Mouse (Mus musculus): ENCODE measurements around the gene Fam149a. TPM values are rescaled to one million over a fixed set of nuclear protein-coding genes. Genes with fewer than 3 reads are reported as not detected.

Fam149a gene
- polyA plus RNA-seq, 1 experiment from 2014 or later = 3.0 TPM

Other genes starting within 250 kb of the Fam149a start
- 0.07 TPM in 1 of 2 replicates, not detected in the other for gene F11, start 120.3 kb downstream of the Fam149a start, polyA plus RNA-seq (2015; fragmentation: Nextera tagmentation; extraction: Ambion mirVana)
- not detected in 2 replicates for gene Klkb1, start 87.4 kb downstream of the Fam149a start, polyA plus RNA-seq (2015; fragmentation: Nextera tagmentation; extraction: Ambion mirVana)
- 0.11 TPM in 1 of 2 replicates, not detected in the other for gene Gm45753, start 73.8 kb downstream of the Fam149a start, polyA plus RNA-seq (2015; fragmentation: Nextera tagmentation; extraction: Ambion mirVana)
- 0.81 and 1.1 TPM in 2 replicates for gene Cyp4v3, start 49.1 kb downstream of the Fam149a start, polyA plus RNA-seq (2015; fragmentation: Nextera tagmentation; extraction: Ambion mirVana)
- 2.0 and 3.2 TPM in 2 replicates for gene Tlr3, start 28.8 kb upstream of the Fam149a start, polyA plus RNA-seq (2015; fragmentation: Nextera tagmentation; extraction: Ambion mirVana)
- 316 and 349 TPM in 2 replicates for gene Sorbs2, start 125.5 kb upstream of the Fam149a start, polyA plus RNA-seq (2015; fragmentation: Nextera tagmentation; extraction: Ambion mirVana)